Mouse (Mus musculus) ovary, postnatal 14 days (tissue): ENCODE data around the gene Rptor.

Source experiments
- DNase-seq: peaks from one replicate; pipeline ENCODE4 v3.0.0; 2022; ENCODE audit warnings: low spot score

Gene Rptor

DNA sequence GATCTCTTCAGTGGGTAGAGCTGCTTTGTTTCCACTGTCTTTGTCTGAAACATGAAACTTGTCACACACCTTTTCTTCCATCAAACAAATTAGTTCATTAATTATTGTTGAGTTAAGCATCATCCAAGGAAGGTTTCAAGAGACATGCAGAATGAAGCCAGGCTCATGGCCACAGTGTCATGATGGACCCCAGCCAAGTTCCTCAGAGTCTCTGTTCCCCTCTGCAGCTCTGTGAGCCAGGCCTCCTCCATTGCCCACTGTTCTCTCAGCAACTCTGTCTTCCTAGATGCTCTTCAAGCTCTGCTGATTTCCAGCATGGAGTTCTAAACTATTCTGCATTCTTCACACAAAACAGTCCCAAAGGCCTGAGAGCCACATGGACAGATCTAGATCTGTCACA is 85.3 kb downstream of the Rptor start:
- DNase-seq, result no peak

GRCm38 (mm10) chr11:119689936-119690335 is 87.2 kb downstream of the Rptor start:
- DNase-seq, result no peak

DNA sequence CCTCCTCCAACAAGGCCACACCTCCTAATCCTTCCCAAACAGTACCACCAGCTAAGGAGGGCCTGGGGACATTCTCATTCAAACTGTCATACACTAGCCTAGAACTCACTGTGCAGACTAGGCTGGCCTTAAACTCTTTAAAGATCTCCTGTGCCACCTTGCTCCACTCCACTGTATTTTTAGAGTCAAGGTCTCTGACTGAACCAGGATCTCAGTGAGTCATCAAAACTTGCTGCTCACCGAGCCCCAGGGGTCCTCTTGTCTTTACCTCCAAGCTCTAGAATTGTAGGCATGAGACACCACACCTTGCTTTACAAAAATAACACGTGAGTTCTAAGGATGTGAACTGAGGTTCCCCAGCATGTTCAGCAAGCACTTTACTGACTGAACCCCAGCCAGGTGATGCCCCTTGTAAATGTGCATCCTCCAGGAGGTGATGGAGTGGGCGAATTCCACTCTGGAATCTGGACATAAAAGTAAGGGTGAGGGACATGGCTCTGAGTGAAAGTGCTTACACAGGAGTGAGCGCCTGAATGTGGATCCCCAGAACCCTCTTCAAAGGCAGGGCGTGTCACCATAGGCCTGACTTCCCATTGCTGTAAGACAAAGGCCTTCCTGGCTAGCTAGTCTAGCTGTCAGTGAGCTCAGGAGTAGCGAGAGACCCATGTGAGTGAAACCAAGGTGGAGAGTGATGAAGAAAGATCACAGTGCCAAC is 89.6 kb downstream of the Rptor start:
- no peak for DNase-seq

- no peak for DNase-seq
Observed at GRCm38 (mm10) chr11:119692911-119693261, 90.2 kb downstream of the Rptor start.

GRCm38 (mm10) chr11:119694146-119694860 is 91.6 kb downstream of the Rptor start:
- no peak for DNase-seq

DNA sequence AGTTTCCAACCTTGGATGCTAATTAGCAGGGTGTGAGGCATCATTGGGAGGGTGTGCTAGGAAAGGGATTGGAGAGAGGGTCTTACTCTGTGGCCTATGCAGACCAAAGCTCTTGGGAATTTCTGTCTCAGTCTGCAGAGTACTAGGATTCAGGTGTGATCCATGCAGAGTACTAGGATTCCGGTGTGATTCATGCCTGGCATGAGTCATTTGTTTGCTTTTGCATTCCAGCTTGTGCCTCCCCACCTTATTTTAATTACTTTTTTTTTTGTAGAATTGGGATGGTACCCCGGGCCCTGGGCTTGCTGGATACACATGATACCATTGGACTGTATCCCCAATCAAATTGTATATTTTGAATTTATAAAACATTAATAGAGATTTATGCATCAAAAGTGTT is 93.7 kb downstream of the Rptor start:
- no peak for DNase-seq

DNA sequence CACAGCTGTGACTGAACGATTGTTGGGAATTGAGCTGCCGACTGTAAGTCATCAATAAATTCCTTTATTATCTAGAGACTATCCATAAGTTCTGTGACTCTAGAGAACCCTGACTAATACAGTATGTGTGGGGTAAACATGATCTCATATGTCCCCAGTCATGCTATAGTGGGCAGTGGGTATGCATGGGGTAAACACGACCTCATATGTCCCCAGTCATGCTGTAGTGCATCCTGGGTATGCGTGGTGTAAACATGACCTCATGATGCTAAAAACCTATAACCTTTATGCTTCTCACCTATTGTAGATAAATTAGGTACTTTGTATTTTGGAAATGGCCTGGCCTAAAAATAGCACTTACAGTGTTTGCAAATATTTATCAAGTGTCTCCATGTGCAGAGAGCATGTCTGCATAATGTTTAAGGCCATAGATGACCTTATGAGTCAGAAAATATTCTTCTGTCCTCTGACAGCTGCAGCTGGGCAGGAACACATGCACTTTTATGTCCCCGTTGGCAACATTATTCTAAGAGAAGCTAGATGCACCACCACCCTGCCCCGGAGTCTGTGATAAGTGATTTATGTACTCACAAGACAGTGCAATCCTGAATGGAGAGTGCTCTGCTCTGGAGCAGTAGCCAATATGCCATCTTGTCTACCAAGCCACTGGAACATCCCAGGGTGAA is 102.8 kb downstream of the Rptor start:
- no peak for DNase-seq

GRCm38 (mm10) chr11:119707259-119707658 is 104.6 kb downstream of the Rptor start:
- no peak for DNase-seq

DNA sequence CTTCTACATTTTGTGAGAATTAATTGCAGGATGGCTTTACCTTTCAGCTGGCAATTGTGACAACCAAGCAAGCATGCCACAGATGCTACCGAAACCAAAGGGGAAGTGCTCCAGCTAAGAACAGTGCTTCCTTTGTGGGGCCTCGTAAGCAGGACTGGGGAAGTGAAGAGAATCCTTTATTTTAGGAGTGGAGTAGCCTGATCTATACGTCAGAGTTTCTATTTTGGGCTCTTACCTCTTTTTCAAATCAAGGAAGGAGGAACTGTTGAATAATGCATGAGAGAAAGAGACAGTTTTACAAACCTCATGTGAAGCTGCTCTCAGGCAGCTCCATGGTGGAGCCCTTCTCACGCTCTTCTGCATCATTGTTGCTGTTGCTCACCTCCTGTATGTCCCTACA is 106.5 kb downstream of the Rptor start:
- no peak for DNase-seq

- DNase-seq, result no peak
Observed at GRCm38 (mm10) chr11:119710338-119710737, 107.6 kb downstream of the Rptor start.

DNA sequence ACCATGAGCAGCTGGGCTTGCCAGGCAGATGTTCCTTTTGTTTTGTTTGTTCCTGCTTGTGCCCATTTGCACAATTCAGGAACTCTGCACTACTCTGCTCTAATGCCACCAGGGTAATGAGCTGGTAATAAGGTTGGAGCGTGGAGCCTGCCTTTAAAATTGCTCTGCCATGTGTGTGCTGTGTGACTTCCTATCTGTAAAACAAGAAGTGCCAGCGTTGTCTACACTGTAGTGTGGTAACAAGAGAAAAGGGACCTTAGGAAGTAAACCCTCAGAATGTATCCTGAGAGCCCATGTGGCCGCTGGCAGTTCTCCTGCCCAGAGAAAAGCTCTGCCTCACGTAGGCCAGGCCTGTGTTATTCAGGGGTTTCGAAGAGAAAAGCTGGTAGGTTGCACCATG is 108.1 kb downstream of the Rptor start:
- no peak for DNase-seq

- DNase-seq, result no peak
Observed at GRCm38 (mm10) chr11:119715437-119715836, 112.7 kb downstream of the Rptor start.

GRCm38 (mm10) chr11:119715841-119716596 is 113.3 kb downstream of the Rptor start:
- DNase-seq, result no peak

DNA sequence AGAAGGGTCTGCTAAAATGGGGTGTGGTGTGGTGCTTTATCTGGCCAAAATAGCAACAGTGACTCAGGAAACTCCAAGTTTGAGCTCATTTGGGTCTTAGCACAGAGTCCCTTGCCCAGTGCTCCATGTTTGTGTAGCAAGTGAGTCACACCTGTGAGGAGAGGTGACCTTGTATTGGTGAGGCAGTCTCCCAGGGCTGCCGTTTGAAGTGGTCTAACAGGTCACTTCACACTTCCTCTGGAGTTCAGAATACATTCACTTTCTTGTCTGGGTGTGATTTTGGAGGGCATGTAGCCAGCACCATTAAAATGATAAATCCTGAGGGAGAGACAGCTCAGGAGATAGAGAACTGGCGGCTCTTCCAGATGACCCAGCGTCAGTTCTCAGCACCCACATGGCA is 115.4 kb downstream of the Rptor start:
- DNase-seq, result no peak

DNA sequence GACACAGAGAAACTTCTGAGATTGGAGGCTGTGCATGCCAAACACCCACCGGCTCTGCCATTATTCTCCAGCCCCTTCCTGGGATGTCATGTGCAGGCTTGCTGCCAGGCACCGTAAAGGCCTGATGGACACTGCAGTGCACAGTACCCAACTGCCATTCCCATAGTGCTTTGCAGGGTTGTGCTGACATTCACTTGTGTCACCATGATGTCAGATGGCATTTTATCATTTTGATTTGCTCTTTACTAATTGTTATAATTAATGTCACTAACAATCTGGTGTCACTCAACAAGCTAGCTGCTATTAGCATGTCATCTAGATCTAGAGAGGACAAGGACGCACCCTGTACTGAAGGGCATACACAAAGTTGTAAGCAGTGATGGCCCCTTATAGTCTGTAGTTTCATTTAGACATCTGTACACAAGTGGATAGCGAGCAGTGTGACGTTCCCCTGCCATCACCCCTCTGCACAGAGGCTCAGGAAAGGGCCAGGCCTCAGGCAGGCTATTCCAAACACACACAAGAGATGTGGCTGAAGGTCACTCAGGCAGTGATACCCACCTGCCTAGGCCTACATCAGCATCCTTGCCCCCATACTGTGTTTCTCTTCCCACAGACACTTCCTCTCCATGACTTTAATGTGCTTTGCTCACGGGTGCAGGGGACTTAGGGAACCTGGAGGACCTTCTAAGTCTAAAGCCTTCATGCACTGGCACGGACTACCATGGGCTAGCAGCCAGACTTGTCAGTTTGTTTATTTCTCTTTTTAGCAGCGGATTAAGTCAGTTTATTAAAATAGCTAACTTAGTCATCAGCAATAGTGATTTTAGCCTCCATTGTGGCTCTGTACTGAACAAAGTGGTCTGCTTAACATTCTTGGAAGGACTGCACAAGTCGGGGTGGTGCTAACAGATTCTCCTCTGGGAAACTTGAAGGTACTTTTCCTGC is 117.7 kb downstream of the Rptor start:
- DNase-seq, result no peak

GRCm38 (mm10) chr11:119724709-119725108 is 122.0 kb downstream of the Rptor start:
- DNase-seq, result no peak

GRCm38 (mm10) chr11:119731382-119731781 is 128.7 kb downstream of the Rptor start:
- DNase-seq, result no peak

GRCm38 (mm10) chr11:119732362-119732761 is 129.7 kb downstream of the Rptor start:
- DNase-seq, result no peak

- DNase-seq, result no peak
Observed at GRCm38 (mm10) chr11:119732961-119733656, 130.4 kb downstream of the Rptor start.

DNA sequence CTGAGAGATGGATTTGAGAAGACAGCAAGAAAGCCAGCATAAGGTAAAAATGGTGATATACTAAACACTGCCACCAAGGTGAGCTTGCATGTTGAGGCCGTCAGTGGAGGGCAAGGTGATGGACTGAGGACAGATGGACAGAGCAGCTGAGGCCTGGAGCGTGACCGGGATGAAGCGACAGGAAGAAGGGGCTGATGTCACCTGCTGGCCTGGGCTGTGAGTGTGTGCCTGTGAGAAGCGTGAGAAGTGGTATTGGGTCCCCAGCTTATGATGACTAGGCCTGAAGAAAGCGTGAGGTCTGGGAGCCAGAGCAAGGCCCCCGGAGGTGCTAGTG is 130.9 kb downstream of the Rptor start:
- no peak for DNase-seq

GRCm38 (mm10) chr11:119735152-119735551 is 132.4 kb downstream of the Rptor start:
- no peak for DNase-seq
